Mouse (Mus musculus) MEL (cell line): ENCODE measurements around the gene Reln. TPM values are rescaled to one million over a fixed set of nuclear protein-coding genes. Genes with fewer than 3 reads are reported as not detected.

Experiments used
- DNase-seq: peaks from one replicate; pipeline ENCODE4 v3.0.0; 2011; ENCODE audit warnings: low read depth, low spot score
- H3K27ac ChIP-seq: 2 replicates; pipeline ENCODE4 v1.5.1; 2012; ENCODE audit warnings: low read depth, mild to moderate bottlenecking, control low read depth, low read length, moderate library complexity; ENCODE audit not compliant: control insufficient read depth
- H3K27me3 ChIP-seq, 2 experiments: fragments of 150-350 bp in 1 of 2; sonication (generic) in 1 of 2; 2 replicates each; pipeline ENCODE4 v1.6.1; 2012; ENCODE audit warnings: low read length in 2 of 2, mild to moderate bottlenecking in 2 of 2, improper control_type of control experiment in 1 of 2, moderate library complexity in 1 of 2; ENCODE audit not compliant: insufficient read depth in 2 of 2, control insufficient read depth in 1 of 2
- H3K36me3 ChIP-seq, 2 experiments: 2 replicates each; pipeline ENCODE4 v1.6.1; 2012 to 2014; ENCODE audit warnings: low read length in 2 of 2, improper control_type of control experiment in 1 of 2, inconsistent platforms in 1 of 2, mild to moderate bottlenecking in 1 of 2; ENCODE audit not compliant: insufficient read depth in 2 of 2, control insufficient read depth in 1 of 2
- H3K4me1 ChIP-seq, 2 experiments: fragments of 150-350 bp in 1 of 2; sonication (generic) in 1 of 2; 2 replicates each; pipeline ENCODE4 v1.6.1; 2012; ENCODE audit warnings: low read length in 2 of 2, improper control_type of control experiment in 1 of 2, mild to moderate bottlenecking in 1 of 2; ENCODE audit not compliant: insufficient read depth in 2 of 2, control insufficient read depth in 1 of 2
- H3K4me3 ChIP-seq, 2 experiments: fragments of 150-350 bp in 1 of 2; sonication (generic) in 1 of 2; 2 replicates each; pipeline ENCODE4 v1.5.1; 2012; ENCODE audit warnings: low read depth in 2 of 2, low read length in 2 of 2, mild to moderate bottlenecking in 2 of 2, moderate library complexity in 2 of 2, control low read depth in 1 of 2, improper control_type of control experiment in 1 of 2; ENCODE audit not compliant: control insufficient read depth in 1 of 2, insufficient read depth in 1 of 2
- H3K79me2 ChIP-seq: 2 replicates; pipeline ENCODE4 v1.6.1; 2012; ENCODE audit warnings: mild to moderate bottlenecking, low read length, moderate library complexity; ENCODE audit not compliant: control insufficient read depth, poor library complexity, insufficient read depth
- H3K9ac ChIP-seq: 2 replicates; pipeline ENCODE4 v1.6.1; 2012; ENCODE audit warnings: low read depth, mild to moderate bottlenecking, control low read depth, low read length, moderate library complexity; ENCODE audit not compliant: control insufficient read depth, poor library complexity, severe bottlenecking
- H3K9me3 ChIP-seq: fragments of 150-350 bp; sonication (generic); replicated peaks from 2 replicates; pipeline ENCODE4 v1.6.1; 2012; ENCODE audit warnings: mild to moderate bottlenecking, low read length, improper control_type of control experiment, moderate library complexity; ENCODE audit not compliant: insufficient read depth
- CHD1 ChIP-seq: IDR thresholded peaks from 2 replicates; pipeline ENCODE4 v1.6.1; 2012; ENCODE audit warnings: low read depth, mild to moderate bottlenecking, inconsistent platforms, low read length, improper control_type of control experiment
- CHD2 ChIP-seq: IDR thresholded peaks from 2 replicates; pipeline ENCODE4 v1.6.1; 2011; ENCODE audit warnings: low read length, improper control_type of control experiment
- CTCF ChIP-seq, 3 experiments: IDR thresholded peaks in 2 of 3; conservative IDR thresholded peaks in 1 of 3; 2 replicates each; pipeline ENCODE4 v1.5.1; 2011 to 2012; ENCODE audit warnings: low read length in 3 of 3, low read depth in 2 of 3, mild to moderate bottlenecking in 2 of 3, improper control_type of control experiment in 1 of 3, inconsistent platforms in 1 of 3, mixed read lengths in 1 of 3, moderate library complexity in 1 of 3; ENCODE audit not compliant: control insufficient read depth in 1 of 3, insufficient read depth in 1 of 3, poor library complexity in 1 of 3, severe bottlenecking in 1 of 3
- E2F4 ChIP-seq: IDR thresholded peaks from 2 replicates; pipeline ENCODE4 v1.6.1; 2011; ENCODE audit warnings: low read depth, low read length, improper control_type of control experiment, borderline replicate concordance
- HCFC1 ChIP-seq: IDR thresholded peaks from 2 replicates; pipeline ENCODE4 v1.6.1; 2012; ENCODE audit warnings: low read depth, mild to moderate bottlenecking, inconsistent platforms, low read length, improper control_type of control experiment, moderate library complexity
- KAT2A ChIP-seq: conservative IDR thresholded peaks from 2 replicates; pipeline ENCODE4 v1.6.1; 2012; ENCODE audit warnings: low read depth, low read length, improper control_type of control experiment, inconsistent platforms
- MAFK ChIP-seq: IDR thresholded peaks from 2 replicates; pipeline ENCODE4 v1.6.1; 2011; ENCODE audit warnings: low read depth, mild to moderate bottlenecking, low read length, improper control_type of control experiment, borderline replicate concordance
- MAX ChIP-seq: IDR thresholded peaks from 2 replicates; pipeline ENCODE4 v1.6.1; 2011; ENCODE audit warnings: low read length, improper control_type of control experiment
- MXI1 ChIP-seq: IDR thresholded peaks from 2 replicates; pipeline ENCODE4 v1.6.1; 2011; ENCODE audit warnings: mild to moderate bottlenecking, low read depth, low read length, improper control_type of control experiment
- NELFE ChIP-seq: IDR thresholded peaks from 2 replicates; pipeline ENCODE4 v1.6.1; 2011; ENCODE audit warnings: low read depth, low read length, improper control_type of control experiment
- RAD21 ChIP-seq: IDR thresholded peaks from 2 replicates; pipeline ENCODE4 v1.6.1; 2011; ENCODE audit warnings: mild to moderate bottlenecking, low read depth, low read length, improper control_type of control experiment
- SIN3A ChIP-seq: IDR thresholded peaks from 2 replicates; pipeline ENCODE4 v1.6.1; 2012; ENCODE audit warnings: low read length, improper control_type of control experiment, inconsistent platforms
- SMC3 ChIP-seq: IDR thresholded peaks from 2 replicates; pipeline ENCODE4 v1.6.1; 2011; ENCODE audit warnings: low read depth, low read length, improper control_type of control experiment
- TAL1 ChIP-seq: IDR thresholded peaks from 2 replicates; pipeline ENCODE4 v1.6.1; 2012; ENCODE audit warnings: mild to moderate bottlenecking, inconsistent platforms, low read length, moderate library complexity, mixed read lengths
- TCF12 ChIP-seq: IDR thresholded peaks from 2 replicates; pipeline ENCODE4 v1.6.1; 2014; ENCODE audit warnings: low read depth, mild to moderate bottlenecking, inconsistent platforms, low read length, improper control_type of control experiment, moderate library complexity
- UBTF ChIP-seq: IDR thresholded peaks from 2 replicates; pipeline ENCODE4 v1.6.1; 2012; ENCODE audit warnings: low read depth, mild to moderate bottlenecking, inconsistent platforms, low read length, improper control_type of control experiment, moderate library complexity, borderline replicate concordance; ENCODE audit not compliant: insufficient read depth
- USF2 ChIP-seq, 2 experiments: IDR thresholded peaks; 2 replicates each; pipeline ENCODE4 v1.6.1; 2011 to 2012; ENCODE audit warnings: improper control_type of control experiment in 2 of 2, low read length in 2 of 2, borderline replicate concordance in 1 of 2, inconsistent platforms in 1 of 2, low read depth in 1 of 2, mild to moderate bottlenecking in 1 of 2; ENCODE audit not compliant: insufficient read depth in 1 of 2
- ZC3H11A ChIP-seq: IDR thresholded peaks from 2 replicates; pipeline ENCODE4 v1.6.1; 2012; ENCODE audit warnings: low read depth, mild to moderate bottlenecking, inconsistent platforms, low read length, improper control_type of control experiment
- polyA plus RNA-seq, 2 experiments: library from polyadenylated mRNA; stranded (reverse) in 1 of 2; unstranded in 1 of 2; fragments of >175 nt in 1 of 2; fragments of >200 nt in 1 of 2; gene quantifications; 2 replicates each; pipeline versions ENCODE4 v1.2.1 to v1.2.4; 2012; ENCODE audit warnings: low replicate concordance in 2 of 2, low read depth in 1 of 2; ENCODE audit not compliant: insufficient read length in 2 of 2, insufficient read depth in 1 of 2, missing spikeins in 1 of 2
- total RNA-seq: library from RNA; depleted of rRNA; stranded (reverse); fragments of 300-350 nt; gene quantifications from 2 replicates; pipeline ENCODE4 v1.2.3, GENCODE M21; 2012; rRNA removed

Reln gene
- total RNA-seq (not detected in 2 replicates), polyA plus RNA-seq (not detected)

- H3K4me3 ChIP-seq: no peak within 1 kb of the TSS
- H3K79me2 ChIP-seq: no peaks in the 10 kb centered on the region
- no peaks in the 10 kb centered on the region for H3K9me3 ChIP-seq
- H3K27me3 ChIP-seq: no peaks in the 10 kb centered on the region; a peak in 1 of 4 replicates
- H3K9ac ChIP-seq: no peak within 1 kb of the TSS
- H3K27ac ChIP-seq: no peak within 1 kb of the TSS
- peaks cover 10 to 15% of the 10 kb centered on the region in 2 experiments for H3K4me1 ChIP-seq
- H3K36me3 ChIP-seq: peaks cover 0 to 14% of the 10 kb centered on the region in 2 experiments; a peak in 2 of 4 replicates
- DNase-seq: no peak
- no peak for TF ChIP-seq SMC3
- TF ChIP-seq RAD21: no peak
- TF ChIP-seq USF2 (IDR thresholded peaks at IDR 0.05; ENCODE audit: borderline replicate concordance in 1 of 2, insufficient read depth in 1 of 2, low read depth in 1 of 2, low read length in 2 of 2): no peak
- no peak for TF ChIP-seq SIN3A
- no peak for TF ChIP-seq KAT2A
- no peak for TF ChIP-seq TAL1
- TF ChIP-seq MAX: no peak
- no peak for TF ChIP-seq NELFE
- TF ChIP-seq MAFK: no peak
- TF ChIP-seq CHD1: no peak
- no peak for TF ChIP-seq CTCF (IDR thresholded peaks at IDR 0.05 in 2 of 3, conservative IDR thresholded peaks at IDR 0.05 in 1 of 3; ENCODE audit: control insufficient read depth in 1 of 3, insufficient read depth in 1 of 3, low read depth in 2 of 3, low read length in 3 of 3, poor library complexity in 1 of 3, severe bottlenecking in 1 of 3)
Measured at GRCm38 (mm10) chr5:22344556-22344975, at the start of gene Reln. Gene Reln (minus strand): TSS chr5:22344702.

- peaks cover 0 to 1% of the 10 kb centered on the region in 2 experiments; a peak in 2 of 4 replicates for H3K27me3 ChIP-seq
- no peak overlapping the region for H3K9ac ChIP-seq
- H3K27ac ChIP-seq: no peak overlapping the region
- H3K9me3 ChIP-seq: no peaks in the 10 kb centered on the region
- H3K4me3 ChIP-seq: no peak overlapping the region
- H3K36me3 ChIP-seq: no peaks in the 10 kb centered on the region
- no peaks in the 10 kb centered on the region for H3K79me2 ChIP-seq
- TF ChIP-seq CHD2 (no peak), SIN3A (no peak), CTCF (IDR thresholded peaks at IDR 0.05 in 2 of 3, conservative IDR thresholded peaks at IDR 0.05 in 1 of 3; ENCODE audit: control insufficient read depth in 1 of 3, insufficient read depth in 1 of 3, low read depth in 2 of 3, low read length in 3 of 3, poor library complexity in 1 of 3, severe bottlenecking in 1 of 3) (no peak), HCFC1 (no peak), E2F4 (no peak), UBTF (no peak), MXI1 (no peak), TCF12 (no peak), ZC3H11A (no peak)
- TF ChIP-seq, all 39 proteins: peak for 0
- DNase-seq: no peak
- H3K4me1 ChIP-seq: no peaks in the 10 kb centered on the region
Measured at GRCm38 (mm10) chr5:22388502-22388901, 44.0 kb upstream of the Reln start.
